Mouse (Mus musculus) embryonic fibroblast, embryonic 13.5 days (primary cell): ENCODE results near the gene Rpl28. TPM values are rescaled to one million over a fixed set of nuclear protein-coding genes. Genes with fewer than 3 reads are reported as not detected.
A peak's percentile ranks its signal among the peaks of the same experiment; 100 is the strongest.

Source experiments
- H3K27ac ChIP-seq: 2 replicates; pipeline ENCODE4 v1.5.1; 2012; ENCODE audit warnings: low read length, control low read depth, inconsistent platforms; ENCODE audit not compliant: insufficient read depth
- H3K4me1 ChIP-seq: 2 replicates; pipeline ENCODE4 v1.6.1; 2011; ENCODE audit warnings: low read length; ENCODE audit not compliant: control insufficient read depth, insufficient read depth
- H3K4me3 ChIP-seq: 2 replicates; pipeline ENCODE4 v1.5.1; 2011; ENCODE audit warnings: mild to moderate bottlenecking, control low read depth, low read length; ENCODE audit not compliant: insufficient read depth
- CTCF ChIP-seq: IDR thresholded peaks from 2 replicates; pipeline ENCODE4 v1.5.1; 2011; ENCODE audit warnings: mild to moderate bottlenecking, control low read depth, low read length, moderate library complexity, borderline replicate concordance; ENCODE audit not compliant: insufficient read depth
- POLR2A ChIP-seq: IDR thresholded peaks from 2 replicates; pipeline ENCODE4 v1.6.1; 2011; ENCODE audit warnings: low read depth, mild to moderate bottlenecking, control low read depth, low read length, moderate library complexity
- polyA plus RNA-seq: library from polyadenylated mRNA; stranded (reverse); fragments of >200 nt; gene quantifications from 2 replicates; pipeline ENCODE4 v1.2.4, GENCODE M21; 2011; ENCODE audit warnings: low read depth; ENCODE audit not compliant: missing spikeins, insufficient read length

The Rpl28 gene
- 404 and 438 TPM in 2 replicates for polyA plus RNA-seq

DNA sequence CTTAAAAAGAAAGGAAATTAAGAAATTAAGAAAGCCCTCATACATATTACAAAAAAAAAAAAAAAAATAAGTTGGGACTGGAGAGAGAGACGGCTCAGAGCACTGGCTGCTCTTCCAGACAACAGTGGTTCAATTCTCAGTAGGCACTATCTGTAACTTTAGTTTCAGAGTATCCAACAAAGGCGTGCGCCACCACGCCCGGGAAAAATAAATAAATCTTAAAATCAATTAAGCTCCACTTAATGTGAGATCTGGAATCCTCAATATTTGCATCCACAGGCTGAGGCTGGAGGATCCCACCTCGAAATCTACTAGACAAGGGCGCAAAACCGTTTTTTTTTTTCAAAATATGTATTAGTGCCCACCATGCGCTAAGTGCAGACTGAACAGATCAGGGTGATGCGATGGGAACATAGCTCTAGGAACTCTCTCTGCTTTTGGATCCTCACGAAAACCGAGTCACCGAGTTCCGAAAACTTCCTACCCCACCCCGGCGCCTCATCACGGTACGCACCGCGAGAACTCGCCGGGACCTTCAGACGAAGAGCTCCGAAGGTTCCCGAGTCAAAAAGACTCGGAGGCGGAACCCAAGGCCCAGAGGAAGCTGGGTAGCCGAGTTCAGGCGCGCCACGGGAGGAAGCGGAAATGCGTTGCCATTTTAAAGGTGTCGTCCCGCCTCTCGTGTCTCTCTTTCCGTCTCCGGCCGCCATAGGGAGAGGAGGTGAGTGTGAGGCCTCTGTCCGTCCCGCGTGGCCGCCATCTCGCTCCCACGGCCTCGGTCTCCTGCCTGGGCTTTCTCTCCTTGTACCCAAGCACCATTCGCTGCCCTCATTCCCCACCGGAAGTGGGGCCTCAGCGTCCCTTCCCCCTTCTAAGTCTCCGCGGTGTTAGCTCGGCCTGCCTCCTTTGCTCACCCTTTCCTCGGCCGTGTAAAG, at the start of gene Rpl28:
TSS of gene Rpl28 (plus strand) at position 597 of the 935 bp plus-strand sequence.
- TF ChIP-seq CTCF (no peak), POLR2A (peak; percentile 88)
- peak within 1 kb of the TSS; percentile 98 for H3K27ac ChIP-seq
- H3K4me3 ChIP-seq = peak within 1 kb of the TSS; percentile 68
- peaks cover 3% of the 10 kb centered on the region; the same call in 1 of the 2 replicates for H3K4me1 ChIP-seq

DNA sequence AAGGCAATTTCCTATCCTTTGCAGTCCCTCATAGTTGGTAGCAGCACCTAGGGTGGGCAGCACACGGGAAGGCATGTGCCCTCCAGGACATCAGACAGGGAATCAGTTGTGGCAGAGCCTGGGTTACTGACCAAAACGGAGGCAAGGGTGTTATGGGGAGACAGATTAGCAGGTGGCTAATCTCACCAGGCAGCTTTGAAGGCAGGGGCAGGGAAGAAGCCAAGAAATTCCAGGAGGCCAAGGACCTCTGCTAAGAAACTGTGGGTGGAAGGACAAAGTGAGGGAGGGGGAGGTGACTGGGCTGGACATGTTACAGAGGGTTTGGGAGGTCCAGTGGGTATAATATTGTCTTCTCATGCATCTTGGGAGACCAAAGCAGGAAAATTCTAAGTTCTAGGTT, 49.3 kb upstream of the Rpl28 start:
- no peak overlapping the region for H3K4me3 ChIP-seq
- H3K4me1 ChIP-seq = no peaks in the 10 kb centered on the region
- H3K27ac ChIP-seq = no peak overlapping the region
- TF ChIP-seq CTCF (no peak), POLR2A (no peak)

- TF ChIP-seq CTCF (no peak), POLR2A (no peak)
Measured at GRCm38 (mm10) chr7:4744886-4745285, 47.8 kb upstream of the Rpl28 start.

GRCm38 (mm10) chr7:4746326-4746980, 46.2 kb upstream of the Rpl28 start:
- Histone ChIP-seq H3K4me1 (no peaks in the 10 kb centered on the region), H3K27ac (no peak overlapping the region), H3K4me3 (no peak overlapping the region)
- TF ChIP-seq CTCF = no peak
- TF ChIP-seq POLR2A = no peak

More at GRCm38 (mm10) chr7:4744886-4745285, 47.8 kb upstream of the Rpl28 start:
- Histone ChIP-seq H3K4me1 (no peaks in the 10 kb centered on the region), H3K27ac (no peak overlapping the region), H3K4me3 (no peak overlapping the region)

GRCm38 (mm10) chr7:4747156-4747899, 45.3 kb upstream of the Rpl28 start:
- Histone ChIP-seq H3K4me3 (no peak overlapping the region), H3K4me1 (no peaks in the 10 kb centered on the region), H3K27ac (no peak overlapping the region)
- TF ChIP-seq POLR2A (no peak), CTCF (no peak)

DNA sequence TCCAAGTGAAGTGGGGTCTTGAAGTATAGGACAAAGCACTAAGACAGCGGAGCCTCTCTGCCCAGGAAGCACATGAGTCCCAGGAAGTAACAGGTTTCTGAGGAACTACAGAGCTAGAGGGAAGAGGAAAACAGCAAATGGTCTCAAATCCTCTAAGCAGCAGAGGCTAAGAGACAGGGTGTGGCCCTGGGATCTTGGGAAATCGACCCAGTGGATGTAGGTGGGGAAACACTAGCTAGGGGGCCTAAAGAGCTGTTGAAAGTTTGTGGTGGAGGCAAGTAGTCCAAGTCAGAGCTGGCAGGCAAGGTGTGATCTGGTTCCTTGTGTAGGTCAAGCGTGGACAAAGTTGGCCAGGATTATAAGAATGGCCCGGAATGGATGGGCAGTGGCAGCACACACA, 44.4 kb upstream of the Rpl28 start:
- no peak overlapping the region for H3K4me3 ChIP-seq

GRCm38 (mm10) chr7:4749169-4749568, 43.5 kb upstream of the Rpl28 start:
- Histone ChIP-seq H3K4me3 (no peak overlapping the region), H3K27ac (no peak overlapping the region), H3K4me1 (no peaks in the 10 kb centered on the region)
- TF ChIP-seq CTCF (no peak), POLR2A (no peak)

More for the DNA sequence above, 44.4 kb upstream of the Rpl28 start:
- Histone ChIP-seq H3K4me1 (no peaks in the 10 kb centered on the region), H3K27ac (no peak overlapping the region)
- TF ChIP-seq CTCF (no peak), POLR2A (peak; percentile 39; the same call in 1 of the 2 replicates)

- peak overlapping the region; percentile 9; the same call in 1 of the 2 replicates for H3K27ac ChIP-seq
- H3K4me1 ChIP-seq = no peaks in the 10 kb centered on the region
- TF ChIP-seq POLR2A (peak; percentile 72), CTCF (no peak)
- H3K4me3 ChIP-seq = peak overlapping the region; percentile 39
Measured at GRCm38 (mm10) chr7:4751971-4752820, 40.5 kb upstream of the Rpl28 start.
